Mouse (Mus musculus) G1E (cell line): ENCODE measurements around the gene Myo16.

Experiments
- CTCF ChIP-seq: IDR thresholded peaks from 2 replicates; pipeline ENCODE4 v1.5.1; 2012; ENCODE audit warnings: low read depth, low read length, inconsistent platforms, mixed read lengths
- GATA1 ChIP-seq: IDR thresholded peaks from 2 replicates; pipeline ENCODE4 v1.6.1; 2012; ENCODE audit warnings: borderline replicate concordance, low read length, inconsistent platforms, mixed read lengths
- TAL1 ChIP-seq: conservative IDR thresholded peaks from 2 replicates; pipeline ENCODE4 v1.6.1; 2012; ENCODE audit warnings: low read depth, low read length, inconsistent platforms, mixed read lengths

GRCm38 (mm10) chr8:10122749-10123148 lies 31.0 kb upstream of the Myo16 start:
- TF ChIP-seq CTCF (no peak), GATA1 (no peak), TAL1 (no peak)
